Mouse (Mus musculus): ENCODE data around the gene Angptl8.
A peak's percentile ranks its signal among the peaks of the same experiment; 100 is the strongest.
"Not testable (repeated sequence)": the region's sequence is repeated elsewhere in the genome, so short reads cannot be mapped to it uniquely, and the experiment has no call there.

Angptl8 gene

GRCm38 (mm10) chr9:21849691-21850677 is 14.7 kb downstream of the Angptl8 start:
- no peak for DNase-seq

- DNase-seq: no peak
These were observed 15.8 kb downstream of the Angptl8 start for GRCm38 (mm10) chr9:21851084-21851483.

GRCm38 (mm10) chr9:21852128-21853091 is 17.1 kb downstream of the Angptl8 start, which contains the start of gene Dock6:
Gene Dock6, minus strand, starts transcription at chr9:21852635.
- DNase-seq: peak; percentile 96

- no peak for DNase-seq
These were observed 18.7 kb downstream of the Angptl8 start for GRCm38 (mm10) chr9:21853961-21854360.

- DNase-seq: no peak
These were observed 19.6 kb downstream of the Angptl8 start for GRCm38 (mm10) chr9:21854894-21855293.

GRCm38 (mm10) chr9:21857501-21857900 is 22.2 kb downstream of the Angptl8 start:
- DNase-seq: no peak

- peak; percentile 88 for DNase-seq
These were observed 22.8 kb downstream of the Angptl8 start for GRCm38 (mm10) chr9:21858084-21858483.

GRCm38 (mm10) chr9:21859606-21860005 is 24.3 kb downstream of the Angptl8 start:
- DNase-seq: no peak

- not testable (repeated sequence) for DNase-seq
These were observed 25.0 kb downstream of the Angptl8 start for GRCm38 (mm10) chr9:21860349-21860748.

GRCm38 (mm10) chr9:21862181-21862580 is 26.9 kb downstream of the Angptl8 start:
- DNase-seq: no peak

- no peak for DNase-seq
These were observed 30.5 kb downstream of the Angptl8 start for GRCm38 (mm10) chr9:21865673-21866398.

GRCm38 (mm10) chr9:21866641-21867040 is 31.3 kb downstream of the Angptl8 start:
- peak; percentile 66 for DNase-seq

GRCm38 (mm10) chr9:21867726-21868125 is 32.4 kb downstream of the Angptl8 start:
- no peak for DNase-seq

GRCm38 (mm10) chr9:21869290-21869689 is 34.0 kb downstream of the Angptl8 start:
- peak; percentile 84 for DNase-seq

- DNase-seq: peak; percentile 75
These were observed 35.7 kb downstream of the Angptl8 start for GRCm38 (mm10) chr9:21870879-21871524.

GRCm38 (mm10) chr9:21872204-21872603 is 36.9 kb downstream of the Angptl8 start:
- peak; percentile 30 for DNase-seq

- no peak for DNase-seq
These were observed 41.3 kb downstream of the Angptl8 start for GRCm38 (mm10) chr9:21876601-21877000.

All from kidney, postnatal 10 days (tissue).